Mouse (Mus musculus) cerebellum, adult 2 months (tissue): ENCODE measurements around the gene Apba3. TPM values are rescaled to one million over a fixed set of nuclear protein-coding genes. Genes with fewer than 3 reads are reported as not detected.
"Not testable (repeated sequence)": the region's sequence is repeated elsewhere in the genome, so short reads cannot be mapped to it uniquely, and the experiment has no call there.

Experiments used
- DNase-seq, 2 experiments: peaks; one replicate each; pipeline ENCODE4 v3.0.0; 2021
- H3K27ac ChIP-seq: fragments of 200-500 bp; 2 replicates; pipeline ENCODE4 v1.5.1; 2012; ENCODE audit warnings: low read length, control low read depth, inconsistent platforms; ENCODE audit not compliant: insufficient read depth
- H3K27me3 ChIP-seq: fragments of 200-500 bp; 2 replicates; pipeline ENCODE4 v1.6.1; 2012; ENCODE audit warnings: inconsistent platforms, mild to moderate bottlenecking, low read length, moderate library complexity; ENCODE audit not compliant: control insufficient read depth, insufficient read depth
- H3K4me1 ChIP-seq: fragments of 200-500 bp; 2 replicates; pipeline ENCODE4 v1.6.1; 2011; ENCODE audit warnings: low read length; ENCODE audit not compliant: control insufficient read depth, insufficient read depth
- H3K4me3 ChIP-seq: fragments of 200-500 bp; replicated peaks from 2 replicates; pipeline ENCODE3; 2011; ENCODE audit warnings: mild to moderate bottlenecking, low read depth, low read length, control low read depth; ENCODE audit not compliant: insufficient read depth
- CTCF ChIP-seq: fragments of 200-500 bp; IDR thresholded peaks from 2 replicates; pipeline ENCODE4 v1.5.1; 2011; ENCODE audit warnings: low read depth, mild to moderate bottlenecking, control low read depth, low read length, moderate library complexity, borderline replicate concordance; ENCODE audit not compliant: insufficient read depth
- POLR2A ChIP-seq: fragments of 200-500 bp; IDR thresholded peaks from 2 replicates; pipeline ENCODE4 v1.6.1; 2011; ENCODE audit warnings: low read length, control low read depth, borderline replicate concordance; ENCODE audit not compliant: insufficient read depth
- WGBS: fragments of 180-500 bp; shearing (Covaris S2); methylation state at CpG from one replicate; pipeline ENCODE4 v1.1.7; 2018; 5-methylcytosine and 5-hydroxymethylcytosine counted together
- polyA plus RNA-seq: library from polyadenylated mRNA; depleted of rRNA; stranded (reverse); fragments of >200 nt; gene quantifications from 2 replicates; pipeline ENCODE4 v1.2.3, GENCODE M21; 2012; rRNA removed

Apba3 gene
- polyA plus RNA-seq, result 61.8 and 63.9 TPM in 2 replicates

DNA sequence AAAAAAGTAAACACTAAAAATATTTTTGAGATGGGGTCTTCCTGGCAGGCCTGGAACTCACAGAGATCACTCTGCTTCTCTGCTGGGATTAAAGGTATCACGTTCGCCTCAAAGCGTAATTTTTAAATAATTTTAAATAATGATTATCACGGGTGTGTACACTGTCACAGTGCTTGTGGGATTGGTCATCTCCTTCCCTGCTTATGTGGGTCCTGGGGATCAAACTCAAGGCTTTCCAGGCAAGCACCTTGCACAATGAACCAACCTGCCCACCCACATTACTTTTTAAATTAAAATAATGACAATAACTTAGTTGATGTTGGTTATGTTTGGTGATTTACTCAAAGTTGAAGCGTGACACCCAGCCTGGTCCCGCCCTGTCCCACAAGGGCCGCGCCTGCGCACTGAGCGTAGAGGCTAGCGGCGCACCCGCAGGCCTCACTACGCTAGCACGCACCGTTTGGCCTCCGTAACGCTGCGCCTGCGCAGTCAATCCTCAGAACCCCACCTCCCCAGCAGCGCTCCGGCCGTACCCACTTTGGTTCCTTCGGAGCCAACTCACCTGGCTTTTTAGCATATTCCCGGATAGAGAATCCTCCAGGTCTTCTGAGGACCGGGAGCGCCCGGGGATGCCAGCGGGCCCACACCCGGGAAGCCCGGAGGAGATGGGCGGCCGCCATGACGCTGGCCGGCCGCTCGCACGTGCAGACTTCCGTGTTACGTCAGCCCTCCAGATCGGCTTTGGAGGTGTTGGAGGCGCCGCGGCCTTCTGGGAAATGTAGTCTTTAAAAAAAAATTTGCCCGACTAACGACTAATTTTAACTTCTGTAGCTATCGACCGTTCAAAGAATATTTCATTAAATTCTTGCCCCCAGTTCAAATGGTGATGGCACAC is at the start of gene Apba3, which contains the start of gene Mrpl54:
Gene Apba3 (plus strand): TSS at position 750 of the 895 bp plus-strand sequence.
Gene Mrpl54 (minus strand): TSS at position 724 of the 895 bp plus-strand sequence.
- peak; percentile 64; the same call in 1 of the 2 replicates for TF ChIP-seq POLR2A
- no peak for TF ChIP-seq CTCF
- no peaks in the 10 kb centered on the region for H3K27me3 ChIP-seq
- DNase-seq, result peak; percentile 96 to 99
- under 1% methylated on average over 48 of the region's 48 CpGs for WGBS
- peaks cover 7% of the 10 kb centered on the region for H3K4me1 ChIP-seq
- H3K27ac ChIP-seq, result peak within 1 kb of the TSS; percentile 78
- peak within 1 kb of the TSS; percentile 83 for H3K4me3 ChIP-seq

DNA sequence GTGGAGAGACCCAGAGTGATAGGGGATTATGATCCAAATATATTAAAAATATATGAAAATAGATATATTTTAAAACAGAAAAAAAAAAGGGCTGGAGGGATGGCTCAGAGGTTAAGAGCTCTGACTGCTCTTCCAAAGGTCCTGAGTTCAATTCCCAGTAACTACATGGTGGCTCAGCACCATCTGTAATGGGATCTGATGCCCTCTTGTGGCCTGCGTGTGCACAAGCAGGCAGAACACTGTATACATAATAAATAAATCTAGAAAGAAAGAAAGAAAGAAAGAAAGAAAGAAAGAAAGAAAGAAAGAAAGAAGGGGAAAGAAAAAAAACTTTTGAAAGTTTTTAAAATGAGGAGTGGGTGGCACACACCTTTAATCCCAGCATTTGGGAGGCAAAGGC is 49.5 kb upstream of the Apba3 start:
- H3K4me1 ChIP-seq, DNase-seq, H3K27me3 ChIP-seq, H3K4me3 ChIP-seq, H3K27ac ChIP-seq: not testable (repeated sequence)
- 23% methylated on average over 1 of the region's 1 CpGs for whole genome bisulfite sequencing
- TF ChIP-seq CTCF, result peak; percentile 53; the same call in 1 of the 2 replicates

DNA sequence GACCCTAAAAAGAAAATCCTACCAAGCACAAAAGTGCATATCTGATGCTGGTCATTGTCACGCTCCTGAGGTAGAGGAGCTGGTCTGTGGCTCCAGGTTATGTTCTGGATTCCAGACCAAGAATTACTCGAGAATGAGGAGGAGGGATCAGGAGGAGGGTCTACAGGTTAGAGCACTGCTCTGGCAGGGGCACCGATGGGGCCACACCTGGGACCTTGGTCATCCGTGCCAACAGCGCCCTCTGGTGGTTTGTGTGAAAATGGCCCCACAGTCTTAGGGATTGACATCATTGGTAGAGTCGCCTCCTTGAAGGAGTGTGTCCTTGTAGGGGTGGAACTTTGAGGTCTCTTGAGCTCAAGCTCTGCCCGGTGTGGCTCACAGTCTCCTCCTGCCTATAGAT is 48.8 kb upstream of the Apba3 start:
- H3K4me3 ChIP-seq, result no peak overlapping the region
- 27% methylated on average over 7 of the region's 7 CpGs for WGBS
- peak; percentile 61 to 77 for DNase-seq
- H3K27me3 ChIP-seq, result no peaks in the 10 kb centered on the region
- no peak for TF ChIP-seq POLR2A
- TF ChIP-seq CTCF, result peak; percentile 84
- H3K4me1 ChIP-seq, result no peaks in the 10 kb centered on the region
- no peak overlapping the region for H3K27ac ChIP-seq

DNA sequence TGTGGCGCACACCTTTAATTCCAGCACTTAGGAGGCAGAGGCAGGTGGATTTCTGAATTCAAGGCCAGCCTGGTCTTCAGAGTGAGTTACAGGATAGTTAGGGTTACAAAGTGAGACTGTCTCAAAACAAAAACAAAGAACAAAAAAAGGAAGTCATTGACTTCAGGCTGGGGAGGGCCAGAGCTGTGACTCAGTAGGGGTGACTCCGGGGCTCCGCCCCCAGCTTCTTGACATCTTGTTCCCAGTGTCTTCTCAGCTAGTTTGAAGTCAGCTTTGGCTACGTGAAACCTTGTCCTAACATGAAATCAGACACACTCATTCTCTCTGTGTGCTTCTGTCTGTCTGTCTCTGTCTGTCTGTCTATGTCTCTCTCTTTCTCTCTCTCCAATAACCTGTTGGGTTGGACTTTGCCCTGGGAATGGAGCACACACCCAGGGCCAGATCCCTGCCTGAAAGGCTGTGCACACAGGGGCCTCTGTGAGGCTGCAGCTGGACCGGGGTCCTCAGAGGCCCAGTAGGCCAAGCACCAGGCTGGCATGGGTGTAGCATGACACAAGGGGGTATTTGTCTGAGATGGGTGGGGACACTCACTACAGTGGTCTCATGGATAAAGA is 45.3 kb upstream of the Apba3 start:
- TF ChIP-seq POLR2A, result no peak
- no peak for TF ChIP-seq CTCF
- no peaks in the 10 kb centered on the region for H3K27me3 ChIP-seq
- H3K4me3 ChIP-seq, result no peak overlapping the region
- 89% methylated on average over 5 of the region's 5 CpGs for WGBS
- no peaks in the 10 kb centered on the region for H3K4me1 ChIP-seq
- no peak for DNase-seq
- no peak overlapping the region for H3K27ac ChIP-seq

DNA sequence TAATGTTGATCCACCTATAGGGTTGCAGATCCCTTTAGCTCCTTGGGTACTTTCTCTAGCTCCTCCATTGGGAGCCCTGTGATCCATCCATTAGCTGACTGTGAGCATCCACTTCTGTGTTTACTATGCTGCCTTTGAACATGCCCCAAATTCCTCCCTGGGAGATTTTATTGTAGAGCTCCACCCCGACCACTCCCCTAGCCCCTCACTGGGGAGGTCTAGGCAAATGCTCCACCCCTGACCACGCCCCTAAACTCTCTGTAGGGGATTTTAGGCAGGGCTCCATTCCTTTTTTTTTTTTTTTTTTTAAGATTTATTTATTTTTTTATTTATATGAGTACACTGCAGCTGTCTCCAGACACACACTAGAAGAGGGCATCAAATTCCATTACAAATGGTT is 43.0 kb upstream of the Apba3 start:
- WGBS, result 63% methylated on average over 2 of the region's 2 CpGs

DNA sequence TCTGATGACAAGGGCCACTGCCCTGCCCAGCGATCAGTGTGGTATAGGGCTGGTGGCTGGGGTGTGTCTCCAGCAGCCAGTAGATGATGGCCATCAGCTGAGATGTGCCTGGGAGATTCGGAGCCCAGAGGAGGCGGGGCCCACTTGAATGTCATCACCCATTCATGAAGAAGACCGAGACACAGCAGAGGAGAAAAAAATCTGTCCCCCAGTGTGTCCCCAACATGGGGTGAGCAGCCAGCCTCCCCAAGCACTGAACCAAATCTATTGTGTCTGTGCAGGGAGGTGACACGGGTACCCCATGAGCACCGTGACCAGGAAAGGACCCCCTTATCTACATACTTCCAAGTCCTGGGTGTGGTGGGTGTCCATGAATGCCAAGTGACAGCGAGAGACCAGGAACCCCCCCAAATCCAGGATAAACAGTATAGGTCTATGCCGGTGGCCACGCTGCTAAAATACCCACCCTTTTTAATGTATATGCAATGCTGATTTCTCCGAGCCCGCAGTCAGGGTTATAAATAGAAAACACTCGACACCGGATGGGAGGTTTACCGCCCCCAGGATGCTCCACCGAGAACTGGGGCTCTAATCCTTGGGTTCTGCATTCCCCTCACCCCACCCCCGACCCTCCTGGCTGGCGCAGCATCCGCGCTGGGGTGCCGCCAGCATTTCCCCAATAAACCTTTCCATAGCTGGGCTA is 36.9 kb upstream of the Apba3 start:
- Histone ChIP-seq H3K27me3 (no peaks in the 10 kb centered on the region), H3K4me3 (peak overlapping the region; percentile 79), H3K27ac (peak overlapping the region; percentile 92), H3K4me1 (peaks cover 18% of the 10 kb centered on the region; the same call in 1 of the 2 replicates)
- DNase-seq, result peak; percentile 53 to 55
- no peak for TF ChIP-seq POLR2A
- no peak for TF ChIP-seq CTCF
- 3% methylated on average over 20 of the region's 20 CpGs for WGBS

More for the DNA sequence above, 43.0 kb upstream of the Apba3 start:
- H3K27me3 ChIP-seq, H3K4me3 ChIP-seq, H3K27ac ChIP-seq, DNase-seq, H3K4me1 ChIP-seq: not testable (repeated sequence)

DNA sequence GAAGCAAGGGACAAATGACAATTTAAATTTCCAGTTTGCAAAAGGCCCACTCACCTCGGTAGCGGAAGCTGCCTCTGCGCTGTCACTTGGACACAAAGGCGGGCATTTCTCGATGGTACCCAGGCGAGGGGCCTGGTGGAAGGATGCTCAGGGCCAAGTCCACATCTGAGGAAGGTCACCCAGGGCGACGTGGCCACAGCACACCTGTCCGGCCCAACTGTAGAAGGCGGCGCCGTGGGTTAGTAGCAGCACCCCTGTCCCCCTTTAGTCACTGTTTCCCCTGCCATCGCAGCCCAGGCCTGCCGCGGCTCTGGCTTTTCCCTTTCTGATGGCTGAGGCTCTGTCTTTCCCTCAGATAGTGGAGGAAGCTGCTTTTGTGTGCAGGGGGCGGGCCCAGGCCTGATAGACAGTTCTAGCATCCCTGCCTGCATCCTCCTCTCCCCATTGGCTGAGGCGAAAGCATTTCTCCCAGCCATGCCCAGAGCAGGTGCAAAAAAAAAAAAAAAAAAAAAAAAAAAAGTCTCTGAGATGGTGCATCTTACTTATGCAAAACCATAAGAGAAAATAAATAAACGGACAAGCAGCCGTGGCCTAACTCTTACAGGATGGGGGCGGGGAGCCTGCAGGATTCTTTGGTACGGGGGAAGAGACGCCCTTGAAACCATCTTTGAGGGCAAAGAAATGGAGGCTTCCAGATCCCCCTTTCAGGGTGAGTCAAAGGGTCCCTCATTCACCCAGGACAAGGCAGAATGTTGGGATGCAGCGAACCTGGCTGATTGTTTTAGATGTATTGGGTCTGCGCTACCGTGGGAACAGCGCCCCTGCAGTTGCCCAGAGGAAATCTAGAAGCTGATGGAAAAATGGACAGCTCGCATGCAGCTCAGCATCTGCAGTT is 36.1 kb upstream of the Apba3 start, which contains the start of gene Atcay:
Gene Atcay (minus strand): TSS at position 396 of the 895 bp plus-strand sequence.
- Histone ChIP-seq H3K27me3 (no peaks in the 10 kb centered on the region), H3K27ac (peak within 1 kb of the TSS; percentile 92), H3K4me1 (peaks cover 18% of the 10 kb centered on the region; the same call in 1 of the 2 replicates), H3K4me3 (peak within 1 kb of the TSS; percentile 79)
- TF ChIP-seq CTCF (peak; percentile 62; the same call in 1 of the 2 replicates), POLR2A (peak; percentile 95)
- DNase-seq, result peak; percentile 88 to 90
- WGBS, result 1% methylated on average over 27 of the region's 27 CpGs
